Mouse (Mus musculus) adrenal gland, postnatal 0 days (tissue): Measurements from ENCODE around the gene Susd5. TPM values are rescaled to one million over a fixed set of nuclear protein-coding genes. Genes with fewer than 3 reads are reported as not detected.

ENCODE experiments used
- polyA plus RNA-seq: library from polyadenylated mRNA; unstranded; fragments of >200 nt; fragmentation: Nextera tagmentation; extraction: Ambion mirVana; gene quantifications from 2 replicates; pipeline ENCODE4 v1.2.1, GENCODE M21; 2015

The Susd5 gene
- polyA plus RNA-seq, result 0.14 and 1.1 TPM in 2 replicates

DNA sequence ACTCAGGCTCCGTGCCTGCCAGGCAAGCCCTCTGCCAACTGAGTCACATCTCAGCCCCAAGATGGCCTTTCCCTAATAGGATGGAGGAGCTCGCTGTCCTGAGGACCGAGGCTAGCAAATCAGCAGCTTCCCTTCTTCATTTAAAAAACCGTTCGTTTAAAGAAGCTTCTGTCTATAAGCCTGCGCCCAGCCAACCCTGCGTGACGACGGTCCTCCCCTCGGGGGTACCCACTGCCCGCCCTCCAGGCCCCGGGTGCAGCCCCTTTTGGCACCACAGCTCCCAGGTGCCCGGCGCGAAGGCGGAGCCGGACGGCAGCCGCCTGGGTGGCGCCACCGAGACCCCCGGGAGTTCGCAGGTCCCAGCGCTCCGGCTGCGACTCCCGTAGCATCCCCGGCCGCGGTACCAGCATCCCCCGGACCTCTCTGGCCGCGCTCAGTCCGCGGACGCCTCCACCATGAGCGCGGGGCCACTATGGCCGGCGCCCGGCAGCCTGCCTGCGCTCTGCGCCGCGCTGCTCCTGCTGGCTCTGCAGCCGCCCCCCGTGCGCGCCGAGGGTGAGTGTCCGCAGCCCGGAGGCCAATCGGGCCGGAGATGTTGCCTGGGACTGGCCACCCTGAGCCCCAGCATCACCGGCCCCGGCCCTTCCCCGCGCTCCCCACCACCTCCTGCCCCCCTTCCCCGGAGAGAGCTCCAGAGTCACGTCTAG lies at the start of gene Susd5:
Gene Susd5, plus strand, starts transcription at position 51 of the 707 bp plus-strand sequence.

DNA sequence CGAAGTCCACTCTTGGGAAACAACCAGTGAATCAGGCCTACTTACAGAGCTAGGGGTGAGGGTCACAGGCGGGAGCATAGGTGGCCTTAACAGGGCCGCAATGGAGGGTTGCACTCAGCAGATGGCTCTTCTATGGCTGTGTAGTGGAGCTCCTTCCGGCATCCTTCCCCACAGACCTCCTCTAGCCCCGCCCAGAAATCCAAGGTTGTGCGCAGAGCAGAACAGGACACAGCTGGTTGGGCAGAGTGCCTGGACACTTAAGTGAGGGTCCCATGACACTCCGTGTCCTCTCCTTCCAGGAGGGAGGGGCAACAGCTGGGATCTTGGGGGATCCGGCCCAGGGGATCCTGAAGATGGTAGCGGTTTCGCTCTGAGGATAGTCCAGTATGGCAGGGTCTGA lies 10.9 kb upstream of the Susd5 start, which contains the start of gene Fbxl2:
Gene Fbxl2, minus strand, starts transcription at position 164 of the 400 bp plus-strand sequence.

Other genes with a start within 250 kb of the Susd5 start
- 13.8 and 20.8 TPM in 2 replicates for gene Ubp1, start 126.2 kb upstream of the Susd5 start, polyA plus RNA-seq
- gene Fbxl2, start 10.9 kb upstream of the Susd5 start, polyA plus RNA-seq, result 4.1 and 6.5 TPM in 2 replicates